Mouse (Mus musculus) liver, embryonic 11.5 days (tissue): ENCODE results near the gene Arhgef18. TPM values are rescaled to one million over a fixed set of nuclear protein-coding genes. Genes with fewer than 3 reads are reported as not detected.

ENCODE experiments used
- ATAC-seq: fragments of 200-750 bp; cut with Nextera tagmentation; replicated peaks from 2 replicates; pipeline ENCODE4 v1.8.0; 2017; ENCODE audit warnings: moderate number of reproducible peaks, mild to moderate bottlenecking, moderate TSS enrichment, moderate library complexity; ENCODE audit not compliant: low FRiP score
- DNase-seq: peaks from one replicate; pipeline ENCODE4 v3.0.0-alpha.2; 2017; ENCODE audit warnings: low spot score
- H3K27ac ChIP-seq: fragments of 300-500 bp; sonication (generic); 2 replicates; pipeline ENCODE4 v1.5.1; 2014; ENCODE audit warnings: mild to moderate bottlenecking, low read depth, low read length, control low read depth
- H3K27me3 ChIP-seq: fragments of 300-500 bp; sonication (generic); replicated peaks from 2 replicates; pipeline ENCODE4 v1.6.1; 2014; ENCODE audit warnings: low read length, mixed read lengths; ENCODE audit not compliant: control insufficient read depth, insufficient read depth
- H3K36me3 ChIP-seq: fragments of 300-500 bp; sonication (generic); 2 replicates; pipeline ENCODE4 v1.6.1; 2014; ENCODE audit warnings: mild to moderate bottlenecking, low read length, moderate library complexity, mixed read lengths; ENCODE audit not compliant: control insufficient read depth, insufficient read depth
- H3K4me1 ChIP-seq: fragments of 300-500 bp; sonication (generic); replicated peaks from 2 replicates; pipeline ENCODE4 v1.6.1; 2014; ENCODE audit warnings: low read length, mixed read lengths; ENCODE audit not compliant: control insufficient read depth, insufficient read depth
- H3K4me2 ChIP-seq: fragments of 300-500 bp; sonication (generic); 2 replicates; pipeline ENCODE4 v1.6.1; 2014; ENCODE audit warnings: mild to moderate bottlenecking, control low read depth, moderate library complexity
- H3K4me3 ChIP-seq: fragments of 300-500 bp; sonication (generic); 2 replicates; pipeline ENCODE4 v1.5.1; 2014; ENCODE audit warnings: low read depth, low read length, control low read depth
- H3K9ac ChIP-seq: fragments of 300-500 bp; sonication (generic); 2 replicates; pipeline ENCODE4 v1.6.1; 2014; ENCODE audit warnings: low read depth, low read length, control low read depth
- H3K9me3 ChIP-seq: fragments of 300-500 bp; sonication (generic); 2 replicates; pipeline ENCODE4 v1.6.1; 2016; ENCODE audit warnings: low read length, inconsistent platforms, mixed read lengths; ENCODE audit not compliant: control insufficient read depth
- WGBS: fragments of 180-500 bp; shearing (Covaris S2); extraction: QIAGEN DNeasy Blood & Tissue Kit; methylation state at CpG from one replicate; pipeline ENCODE4 v1.1.7; 2014; 5-methylcytosine and 5-hydroxymethylcytosine counted together
- polyA plus RNA-seq: library from polyadenylated mRNA; unstranded; fragments of >200 nt; fragmentation: Nextera tagmentation; extraction: Ambion mirVana; gene quantifications from 2 replicates; pipeline ENCODE4 v1.2.1, GENCODE M21; 2014

Gene Arhgef18
- 5.2 and 6.4 TPM in 2 replicates for polyA plus RNA-seq

DNA sequence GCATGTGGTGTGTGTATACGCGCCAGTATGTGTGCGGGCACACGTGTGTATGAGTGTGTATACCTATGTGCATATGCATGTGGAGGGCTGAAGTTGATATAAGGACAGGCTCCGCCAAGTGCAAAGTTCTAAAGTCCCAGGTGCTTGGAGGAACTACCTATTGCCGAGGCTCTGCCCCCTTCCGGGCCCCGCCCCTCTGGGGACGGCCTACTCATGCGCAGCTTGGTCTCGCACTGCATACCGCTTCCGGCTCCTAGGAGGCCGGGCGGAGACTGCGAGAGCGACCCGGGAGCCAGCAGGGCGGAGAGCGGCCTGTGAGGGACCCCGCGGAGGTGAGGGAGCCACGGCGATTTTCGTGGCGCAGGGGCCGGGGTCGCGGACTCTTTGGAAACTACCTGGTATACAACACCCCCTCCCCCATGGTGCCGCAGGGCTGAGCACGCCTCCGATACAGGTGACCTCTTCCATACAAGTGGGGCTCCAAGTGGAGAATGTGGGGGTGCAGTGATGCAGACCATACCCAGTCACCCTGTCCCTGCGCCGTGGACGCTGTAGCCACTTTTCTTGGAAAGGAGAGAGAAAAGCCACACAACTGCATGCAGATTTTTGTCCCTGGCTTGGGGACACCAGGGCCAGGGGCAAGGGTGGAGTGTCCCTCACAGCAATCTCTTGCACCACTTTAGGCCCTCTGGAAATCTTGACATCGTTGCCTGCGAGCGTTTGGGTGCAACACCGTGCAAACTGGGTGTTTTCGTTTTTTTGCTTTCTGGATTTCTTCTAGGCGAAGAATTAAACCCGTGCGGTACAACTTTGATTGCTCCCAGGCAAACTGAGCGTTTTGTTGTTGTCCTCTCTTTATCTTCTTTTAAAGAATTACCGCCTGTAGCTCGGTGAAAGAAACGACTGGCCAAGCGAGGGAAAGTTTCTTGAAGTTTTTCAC, at the start of gene Arhgef18:
TSS of gene Arhgef18 (plus strand) at position 236 of the 940 bp plus-strand sequence.
- peak within 1 kb of the TSS; percentile 76 for H3K4me2 ChIP-seq
- H3K9ac ChIP-seq, result peak within 1 kb of the TSS; percentile 54
- peak within 1 kb of the TSS; percentile 62 for H3K4me3 ChIP-seq
- H3K36me3 ChIP-seq, result no peaks in the 10 kb centered on the region
- no peaks in the 10 kb centered on the region for H3K27me3 ChIP-seq
- DNase-seq (peak; percentile 83), ATAC-seq (peak; percentile 99)
- 1% methylated on average over 48 of the region's 48 CpGs for WGBS
- H3K27ac ChIP-seq, result peak within 1 kb of the TSS; percentile 65; the same call in 1 of the 2 replicates
- H3K4me1 ChIP-seq, result peaks cover 21% of the 10 kb centered on the region
- no peaks in the 10 kb centered on the region for H3K9me3 ChIP-seq

- no peak overlapping the region for H3K4me3 ChIP-seq
- H3K36me3 ChIP-seq, result no peaks in the 10 kb centered on the region
- H3K9me3 ChIP-seq, result 0 out of 2 replicates have a peak, but pooled peaks cover 2% of the 10 kb centered on the region
- H3K27ac ChIP-seq, result no peak overlapping the region
- H3K9ac ChIP-seq, result no peak overlapping the region
- no peak overlapping the region for H3K4me2 ChIP-seq
- H3K4me1 ChIP-seq, result no peaks in the 10 kb centered on the region
- H3K27me3 ChIP-seq, result no peaks in the 10 kb centered on the region
- WGBS, result 89% methylated on average over 6 of the region's 6 CpGs
- no peak for ATAC-seq
- no peak for DNase-seq
Measured at GRCm38 (mm10) chr8:3345337-3345736, 47.5 kb upstream of the Arhgef18 start.

- Histone ChIP-seq H3K4me1 (no peaks in the 10 kb centered on the region), H3K4me2 (no peak overlapping the region), H3K27ac (no peak overlapping the region), H3K4me3 (no peak overlapping the region), H3K27me3 (no peaks in the 10 kb centered on the region), H3K36me3 (no peaks in the 10 kb centered on the region), H3K9me3 (0 out of 2 replicates have a peak, but pooled peaks cover 2% of the 10 kb centered on the region), H3K9ac (no peak overlapping the region)
- WGBS, result 79% methylated on average over 5 of the region's 5 CpGs
- ATAC-seq, result no peak
- no peak for DNase-seq
Measured at GRCm38 (mm10) chr8:3346691-3347413, 46.0 kb upstream of the Arhgef18 start.

DNA sequence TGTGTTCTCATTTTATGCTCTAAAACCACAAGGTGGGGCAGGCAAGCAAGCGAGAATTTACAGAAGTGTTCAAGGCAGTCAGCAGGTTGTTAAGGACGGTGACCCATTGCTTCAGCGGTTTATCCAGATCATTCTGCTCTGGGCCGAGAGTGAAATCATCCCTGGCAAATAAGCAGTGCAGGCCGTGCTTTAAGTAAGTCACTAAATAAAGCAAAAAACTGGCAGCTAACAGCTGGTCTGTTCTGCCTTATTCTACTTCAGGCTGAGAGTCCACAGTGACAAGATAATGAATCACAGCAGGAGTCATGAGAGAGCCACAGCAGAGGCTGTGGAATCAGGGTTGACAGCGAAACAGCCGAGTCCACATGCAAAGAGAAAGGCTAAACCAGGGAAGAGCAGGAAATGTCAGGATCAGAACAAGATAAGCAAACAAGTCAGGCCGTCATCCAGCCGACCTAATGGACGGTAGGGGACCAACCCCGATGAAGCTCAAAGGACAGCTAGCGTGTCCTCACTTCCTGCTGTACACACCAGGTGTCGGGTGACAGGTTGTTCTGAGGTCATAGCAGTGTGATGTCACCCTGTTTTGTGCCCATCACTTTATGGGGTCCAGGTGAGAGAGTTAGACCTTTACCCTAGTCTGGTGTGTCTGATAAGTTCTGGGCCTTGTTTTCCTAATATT, 44.5 kb upstream of the Arhgef18 start:
- H3K4me1 ChIP-seq, result no peaks in the 10 kb centered on the region
- no peak overlapping the region for H3K4me2 ChIP-seq
- WGBS, result 42% methylated on average over 13 of the region's 13 CpGs
- no peaks in the 10 kb centered on the region for H3K27me3 ChIP-seq
- DNase-seq (no peak), ATAC-seq (peak; percentile 53)
- no peak overlapping the region for H3K9ac ChIP-seq
- 0 out of 2 replicates have a peak, but pooled peaks cover 2% of the 10 kb centered on the region for H3K9me3 ChIP-seq
- H3K36me3 ChIP-seq, result no peaks in the 10 kb centered on the region
- H3K4me3 ChIP-seq, result no peak overlapping the region
- no peak overlapping the region for H3K27ac ChIP-seq

- Histone ChIP-seq H3K4me1 (no peaks in the 10 kb centered on the region; the same call in 1 of the 2 replicates), H3K27me3 (no peaks in the 10 kb centered on the region), H3K27ac (no peak overlapping the region), H3K4me3 (no peak overlapping the region), H3K9me3 (0 out of 2 replicates have a peak, but pooled peaks cover 2% of the 10 kb centered on the region), H3K36me3 (no peaks in the 10 kb centered on the region), H3K4me2 (no peak overlapping the region), H3K9ac (no peak overlapping the region)
- WGBS, result 68% methylated on average over 6 of the region's 6 CpGs
- ATAC-seq (no peak), DNase-seq (no peak)
Measured at GRCm38 (mm10) chr8:3350747-3351146, 42.1 kb upstream of the Arhgef18 start.

GRCm38 (mm10) chr8:3352715-3353114, 40.1 kb upstream of the Arhgef18 start:
- WGBS, result 63% methylated on average over 6 of the region's 6 CpGs
- ATAC-seq (no peak), DNase-seq (no peak)
- Histone ChIP-seq H3K4me1 (no peaks in the 10 kb centered on the region; the same call in 1 of the 2 replicates), H3K9me3 (no peaks in the 10 kb centered on the region), H3K4me2 (no peak overlapping the region), H3K9ac (no peak overlapping the region), H3K4me3 (no peak overlapping the region), H3K36me3 (no peaks in the 10 kb centered on the region), H3K27me3 (no peaks in the 10 kb centered on the region), H3K27ac (no peak overlapping the region)

DNA sequence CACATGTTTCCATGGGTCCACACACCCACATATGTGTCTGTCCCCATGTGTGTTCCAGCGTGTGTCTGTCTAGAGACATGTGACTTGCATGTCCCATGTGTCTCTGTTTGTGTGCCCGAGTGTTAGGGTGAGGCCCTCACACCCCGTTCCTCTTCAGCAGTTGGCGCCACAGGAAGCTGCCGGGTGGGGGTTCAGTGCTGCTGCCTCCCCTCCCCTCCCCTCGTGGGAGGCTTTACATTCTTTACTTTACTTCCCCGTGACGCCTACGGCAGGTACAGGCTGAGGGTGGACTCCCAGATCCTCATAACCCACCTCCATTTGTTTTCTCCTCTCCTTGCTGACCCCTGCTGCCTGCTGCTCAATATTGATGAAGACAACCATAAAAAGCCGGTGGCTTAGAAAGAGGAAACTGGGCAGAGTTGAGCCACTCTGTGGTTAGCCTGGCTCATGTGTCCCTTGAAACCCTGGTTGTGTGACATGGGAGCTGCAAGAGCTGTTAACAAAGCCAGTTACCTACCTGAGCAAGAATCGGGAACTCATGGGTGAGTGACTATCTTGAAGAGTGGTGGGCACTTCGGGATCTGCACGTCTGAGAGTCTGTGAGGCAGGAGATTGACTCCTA, 39.5 kb upstream of the Arhgef18 start, which contains the start of gene A430078G23Rik:
TSS of gene A430078G23Rik (plus strand) at position 227 of the 622 bp plus-strand sequence.
- no peaks in the 10 kb centered on the region; the same call in 1 of the 2 replicates for H3K4me1 ChIP-seq
- H3K4me3 ChIP-seq, result no peak within 1 kb of the TSS
- WGBS, result 29% methylated on average over 13 of the region's 13 CpGs
- no peak within 1 kb of the TSS for H3K27ac ChIP-seq
- no peaks in the 10 kb centered on the region for H3K36me3 ChIP-seq
- 0 out of 2 replicates have a peak within 1 kb of the TSS, but pooled peaks have one; percentile 4 for H3K4me2 ChIP-seq
- ATAC-seq, result no peak
- no peaks in the 10 kb centered on the region for H3K27me3 ChIP-seq
- no peak for DNase-seq
- H3K9ac ChIP-seq, result no peak within 1 kb of the TSS
- H3K9me3 ChIP-seq, result no peaks in the 10 kb centered on the region
